Mouse (Mus musculus): ENCODE data around the gene Cfap46.

Gene Cfap46

DNA sequence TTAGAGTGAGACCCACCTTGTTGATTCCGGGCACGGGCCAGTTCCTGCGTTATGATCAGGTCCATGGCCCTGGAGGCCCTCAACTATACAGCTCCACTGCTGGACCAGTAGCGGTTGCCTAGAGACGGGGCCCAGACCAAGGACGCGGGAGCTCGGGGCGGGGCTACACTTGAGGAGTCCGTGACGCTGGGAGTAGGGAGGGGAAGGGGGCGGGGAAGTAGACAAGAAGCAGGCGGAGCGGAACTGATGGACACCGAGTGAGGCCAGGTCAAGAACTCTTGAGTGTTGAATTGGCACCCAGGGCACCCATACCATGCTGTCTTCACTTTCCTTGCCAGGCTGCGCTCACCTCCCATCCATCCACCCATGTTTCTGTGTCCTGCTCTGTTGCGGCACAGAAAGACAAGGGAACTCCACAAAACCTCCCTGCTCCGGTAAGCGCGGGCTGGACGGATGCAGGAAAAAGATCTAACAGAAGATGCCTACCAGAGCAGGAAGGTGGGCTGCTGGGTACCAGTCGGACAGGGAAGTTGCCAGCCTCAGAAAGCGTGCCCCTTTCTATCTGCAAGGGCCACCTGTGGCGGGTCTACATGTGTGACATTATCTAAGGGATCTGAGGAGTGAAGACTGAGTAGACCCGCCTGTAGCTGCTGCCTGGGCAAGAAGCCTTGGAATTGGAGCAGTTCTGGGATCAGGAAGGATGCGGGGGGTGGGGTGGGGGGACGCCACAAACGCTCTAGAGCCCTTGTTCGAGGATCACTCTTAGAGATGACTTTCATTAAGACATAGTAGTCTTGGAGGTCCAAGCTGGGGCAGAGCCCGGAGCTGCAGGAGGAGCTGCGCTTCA is at the start of gene Cfap46:
Gene Cfap46, minus strand, starts transcription at position 112 of the 847 bp plus-strand sequence.
- peak; percentile 85 for DNase-seq (ENCODE audit: low spot score)

- no peak for DNase-seq (ENCODE audit: low spot score)
Observed at GRCm38 (mm10) chr7:139731276-139731696, 47.7 kb upstream of the Cfap46 start.

- DNase-seq (ENCODE audit: low spot score), result no peak
Observed at GRCm38 (mm10) chr7:139727072-139727471, 43.5 kb upstream of the Cfap46 start.

GRCm38 (mm10) chr7:139725641-139726040 is 42.0 kb upstream of the Cfap46 start:
- DNase-seq (ENCODE audit: low spot score), result no peak

GRCm38 (mm10) chr7:139723986-139724385 is 40.4 kb upstream of the Cfap46 start:
- DNase-seq (ENCODE audit: low spot score), result no peak

GRCm38 (mm10) chr7:139721196-139721595 is 37.6 kb upstream of the Cfap46 start:
- DNase-seq (ENCODE audit: low spot score), result no peak

DNA sequence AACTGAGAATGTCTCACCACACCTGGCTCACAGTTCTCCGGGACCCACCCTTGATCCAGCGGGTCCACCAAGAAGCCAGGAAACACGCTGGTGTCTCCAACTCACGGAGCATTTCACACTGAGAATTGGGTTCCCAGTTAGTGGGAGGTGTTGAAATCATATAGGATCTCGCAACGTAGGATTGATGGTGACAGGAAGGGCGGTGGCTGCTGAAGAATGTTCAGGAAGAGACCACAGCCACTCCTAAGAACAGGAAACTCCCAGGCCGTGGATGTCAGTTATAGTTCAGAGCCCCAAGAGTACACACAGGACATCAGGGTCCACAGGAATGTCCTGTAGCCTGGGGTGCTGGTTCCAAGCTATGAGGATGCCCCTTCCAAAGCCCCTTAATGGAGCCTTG is 34.2 kb upstream of the Cfap46 start:
- no peak for DNase-seq (ENCODE audit: low spot score)

DNA sequence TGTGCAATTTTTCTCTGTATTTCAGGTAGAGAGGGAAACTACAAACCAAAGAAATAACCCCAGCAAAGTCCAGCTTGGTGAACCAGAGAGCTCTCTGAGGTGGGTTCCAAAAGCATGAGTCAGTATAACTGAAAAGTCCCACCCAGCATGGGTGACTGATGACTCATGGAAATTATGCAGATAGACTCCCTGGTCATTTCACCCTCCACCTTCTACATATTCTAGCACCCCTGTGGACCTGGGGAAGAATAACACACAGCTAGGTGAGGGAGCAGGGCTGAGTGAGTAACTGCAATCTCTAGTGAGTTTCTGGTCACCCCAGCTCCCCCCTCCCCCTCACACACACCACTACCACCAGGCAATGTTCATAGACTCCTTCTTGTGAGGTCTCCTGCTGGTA is 28.2 kb upstream of the Cfap46 start:
- DNase-seq (ENCODE audit: low spot score), result no peak

GRCm38 (mm10) chr7:139706411-139707120 is 22.9 kb upstream of the Cfap46 start:
- DNase-seq (ENCODE audit: low spot score), result no peak

DNA sequence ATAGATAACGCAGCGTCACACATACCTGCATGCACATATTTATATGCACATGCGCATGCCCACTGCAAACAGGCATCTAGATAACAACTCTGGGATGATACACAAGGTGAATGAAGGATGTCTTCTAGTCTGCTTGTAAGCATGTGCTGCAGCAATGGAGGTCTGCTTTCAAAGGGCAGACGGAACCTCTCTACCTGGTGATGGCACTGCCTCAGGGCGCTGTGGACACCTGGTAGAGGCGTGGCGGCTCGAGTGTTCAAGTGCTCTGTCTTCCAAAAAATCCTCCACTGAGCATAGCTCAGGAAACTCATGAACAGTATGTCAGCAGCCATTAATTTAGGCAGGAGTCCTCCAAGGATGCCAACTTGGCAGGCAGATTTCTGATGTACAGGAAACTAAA is 22.2 kb upstream of the Cfap46 start:
- DNase-seq (ENCODE audit: low spot score), result no peak

- DNase-seq (ENCODE audit: low spot score), result no peak
Observed at GRCm38 (mm10) chr7:139705081-139705480, 21.5 kb upstream of the Cfap46 start.

- no peak for DNase-seq (ENCODE audit: low spot score)
Observed at GRCm38 (mm10) chr7:139703826-139704199, 20.2 kb upstream of the Cfap46 start.

DNA sequence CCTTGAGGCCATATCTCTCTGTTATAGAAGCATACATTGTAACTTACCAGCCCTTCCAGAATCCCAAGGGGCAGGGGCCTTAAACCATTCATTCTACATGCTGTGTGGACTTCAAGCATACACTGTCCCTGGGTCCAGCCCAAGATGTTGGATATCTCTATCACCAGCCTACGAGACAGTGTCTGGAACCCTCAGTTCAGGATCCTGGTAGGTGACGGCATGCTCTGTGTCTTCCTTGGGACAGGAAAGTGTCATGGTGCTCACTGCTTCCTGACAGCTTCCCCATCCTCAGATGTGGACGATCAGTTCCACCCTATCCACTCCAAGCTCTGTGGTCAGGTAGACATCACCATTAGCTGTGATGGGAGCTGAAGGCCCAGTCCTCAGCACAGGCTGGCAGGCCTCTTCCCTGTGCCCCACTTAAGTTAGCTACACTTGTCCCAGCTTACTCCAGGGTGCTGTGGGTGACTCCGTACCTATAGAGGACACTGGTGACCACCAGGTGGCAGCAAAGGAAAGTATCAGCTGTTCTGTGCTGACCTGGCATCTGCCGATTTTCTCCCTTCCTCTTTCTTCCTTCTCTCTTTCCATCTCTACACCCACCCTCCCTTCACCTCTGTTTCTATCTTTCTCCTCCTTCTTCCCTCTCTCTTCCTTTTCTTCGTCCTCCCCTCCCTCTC is 19.7 kb upstream of the Cfap46 start:
- peak; percentile 83 for DNase-seq (ENCODE audit: low spot score)

DNA sequence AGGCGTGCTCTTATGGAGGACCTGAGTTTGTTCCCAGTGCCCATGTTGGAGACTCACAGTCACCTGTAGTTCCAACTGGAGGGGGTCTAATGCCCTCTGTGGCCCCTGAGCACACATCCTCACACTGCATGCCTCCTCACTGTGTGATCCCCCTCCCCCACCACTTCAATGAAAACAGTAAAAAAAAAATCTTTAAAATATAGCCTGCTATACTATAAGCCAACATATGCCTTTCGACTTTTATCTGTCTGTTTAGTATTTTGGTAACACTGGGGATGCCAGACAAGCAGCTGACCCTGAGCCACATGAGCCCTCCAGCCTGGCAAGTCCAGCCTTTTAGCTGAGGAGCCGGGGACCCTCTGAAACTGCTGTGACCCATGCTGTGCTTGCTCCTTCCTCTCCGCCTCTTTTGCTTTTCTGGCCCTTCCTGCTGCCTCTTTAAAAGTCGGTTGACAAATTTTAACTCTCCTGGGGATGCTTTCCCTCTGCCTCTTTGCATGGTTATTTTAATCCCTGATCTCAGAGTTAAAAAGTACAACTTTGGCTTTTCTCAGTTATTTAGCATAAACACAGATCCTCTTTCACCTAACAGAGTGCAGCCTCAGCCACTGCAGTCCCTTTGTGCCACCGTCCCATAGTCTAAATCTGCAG is 18.2 kb upstream of the Cfap46 start:
- DNase-seq (ENCODE audit: low spot score), result no peak

DNA sequence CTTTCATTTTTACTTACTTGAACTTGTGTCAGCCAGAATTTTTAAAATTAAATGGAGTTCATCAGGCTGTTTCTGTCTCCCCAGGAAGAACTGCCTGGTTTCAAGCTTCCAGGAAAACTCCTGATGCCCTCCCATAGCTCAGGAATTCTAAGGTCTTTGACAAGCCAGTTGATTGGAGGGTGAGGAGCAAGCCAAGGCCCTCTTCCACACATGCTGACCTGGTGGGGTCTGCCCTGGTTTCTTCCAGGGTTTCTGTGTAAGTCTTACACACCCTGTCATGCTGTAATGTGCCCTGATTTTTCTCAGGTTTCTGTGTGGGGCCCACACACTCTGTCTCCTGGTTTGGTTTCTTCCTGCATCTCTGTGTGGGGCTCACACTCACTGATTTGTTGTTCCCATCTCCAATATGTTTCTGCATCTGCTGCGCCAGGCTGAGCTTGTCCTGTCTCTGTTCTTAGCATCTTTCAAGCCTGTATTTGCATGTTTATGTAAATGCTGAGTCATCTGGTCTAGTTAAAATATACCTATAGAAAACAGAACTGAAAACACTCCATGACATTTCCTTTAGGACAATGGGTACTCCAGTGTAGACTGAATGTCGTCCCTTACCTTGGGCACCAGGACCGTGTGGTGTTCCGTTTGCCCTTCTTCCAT is 9.2 kb upstream of the Cfap46 start:
- DNase-seq (ENCODE audit: low spot score), result no peak

- no peak for DNase-seq (ENCODE audit: low spot score)
Observed at GRCm38 (mm10) chr7:139692211-139692610, 8.6 kb upstream of the Cfap46 start.

DNA sequence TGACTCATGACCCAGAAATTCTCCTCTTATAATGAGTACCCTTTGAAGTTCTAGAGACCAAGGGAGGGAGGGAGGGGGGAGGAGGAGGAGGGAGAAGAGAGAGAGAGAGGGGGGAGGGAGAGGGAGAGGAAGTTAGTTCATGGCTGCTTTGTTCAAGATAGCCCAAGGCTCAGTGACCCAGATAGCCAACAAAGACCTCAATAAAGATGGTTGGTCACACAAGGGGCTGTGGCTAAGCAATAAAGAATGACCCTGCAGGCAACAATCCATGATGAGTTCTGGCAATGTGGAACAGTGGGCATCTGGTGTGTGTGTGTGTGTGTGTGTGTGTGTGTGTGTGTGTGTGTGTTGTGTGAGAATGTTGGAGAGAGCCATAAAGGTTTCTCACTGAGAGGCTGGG is 1.7 kb upstream of the Cfap46 start:
- DNase-seq (ENCODE audit: low spot score), result no peak

GRCm38 (mm10) chr7:139684553-139684929 is 924 bp upstream of the Cfap46 start:
- peak; percentile 92 for DNase-seq (ENCODE audit: low spot score)

- DNase-seq (ENCODE audit: low spot score), result no peak
Observed at GRCm38 (mm10) chr7:139681921-139682598, 1.6 kb downstream of the Cfap46 start.

DNA sequence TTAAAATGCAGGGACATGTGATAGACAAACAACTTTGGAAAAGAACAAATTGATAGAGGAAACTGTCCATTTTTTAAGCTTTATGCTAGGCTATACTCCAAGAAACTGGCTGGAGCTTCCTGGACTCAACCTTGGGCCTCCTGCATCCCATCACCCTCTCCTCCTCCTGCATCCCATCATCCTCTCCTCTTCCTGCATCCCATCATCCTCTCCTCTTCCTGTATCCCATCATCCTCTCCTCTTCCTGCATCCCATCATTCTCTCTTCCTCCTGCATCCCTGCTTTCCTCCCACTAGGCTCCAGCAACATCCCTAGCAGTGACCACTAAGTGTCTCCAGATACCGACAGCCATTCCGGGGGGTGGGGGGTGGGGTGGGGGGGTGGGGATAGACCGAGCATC is 7.2 kb downstream of the Cfap46 start:
- no peak for DNase-seq (ENCODE audit: low spot score)

GRCm38 (mm10) chr7:139666871-139667270 is 16.7 kb downstream of the Cfap46 start:
- DNase-seq (ENCODE audit: low spot score), result no peak

Measured in urinary bladder, postnatal 14 days (tissue).